Mouse (Mus musculus) adrenal gland, postnatal 10 days (tissue): ENCODE results near the gene Gm28363. TPM values are rescaled to one million over a fixed set of nuclear protein-coding genes. Genes with fewer than 3 reads are reported as not detected.
"Not testable (repeated sequence)": the region's sequence is repeated elsewhere in the genome, so short reads cannot be mapped to it uniquely, and the experiment has no call there.

ENCODE experiments used
- DNase-seq: peaks from one replicate; pipeline ENCODE4 v3.0.0; 2021; ENCODE audit warnings: mixed read lengths
- long read RNA-seq, 2 experiments: library from polyadenylated mRNA; stranded (forward); transcript quantifications; one replicate each; pipeline ENCODE4 v2.0.0; 2021
- total RNA-seq, 2 experiments: library from RNA; stranded (reverse); gene quantifications; 2 replicates each; pipeline ENCODE4 v1.2.3; 2021

Gm28363 gene
- total RNA-seq = not detected
- long read RNA-seq, experiment 1 = 0 reads
- long read RNA-seq, experiment 2 = 0 reads

- DNase-seq = not testable (repeated sequence)
Observed at GRCm38 (mm10) chr1:117696831-117697230, at the start of gene Gm28363. TSS of gene Gm28363 (plus strand) at chr1:117697131.

GRCm38 (mm10) chr1:117650236-117650635 lies 46.7 kb upstream of the Gm28363 start:
- DNase-seq = not testable (repeated sequence)

Other genes starting within 250 kb of the Gm28363 start
- gene B020011L13Rik, start 84.0 kb downstream of the Gm28363 start, total RNA-seq = not detected
- not detected for gene Gm28360, start 132.9 kb downstream of the Gm28363 start, total RNA-seq
- gene Gm28168, start 230.9 kb downstream of the Gm28363 start, total RNA-seq = not detected